Mouse (Mus musculus): ENCODE data around the gene Krtap8-1. TPM values are rescaled to one million over a fixed set of nuclear protein-coding genes. Genes with fewer than 3 reads are reported as not detected.

The Krtap8-1 gene
- polyA plus RNA-seq, 1 experiment = not detected

GRCm38 (mm10) chr16:89461189-89461588 lies 26.6 kb downstream of the Krtap8-1 start:
- H3K4me1 ChIP-seq (ENCODE audit: control insufficient read depth, insufficient read depth, low read length) = no peaks in the 10 kb centered on the region
- no peak overlapping the region for H3K27ac ChIP-seq (ENCODE audit: insufficient read depth, low read length)
- 44% methylated on average over 5 of the region's 5 CpGs for WGBS
- H3K4me3 ChIP-seq (replicated peaks; ENCODE audit: insufficient read depth, low read depth, low read length) = no peak overlapping the region
- no peaks in the 10 kb centered on the region for H3K27me3 ChIP-seq (ENCODE audit: control insufficient read depth, insufficient read depth, low read length)
- TF ChIP-seq POLR2A (IDR thresholded peaks at IDR 0.05; ENCODE audit: borderline replicate concordance, insufficient read depth, low read length) (no peak), CTCF (IDR thresholded peaks at IDR 0.05; ENCODE audit: borderline replicate concordance, insufficient read depth, low read depth, low read length) (no peak)
- no peak for DNase-seq

Other genes starting within 250 kb of the Krtap8-1 start
- gene Krtap21-1, start 84.1 kb downstream of the Krtap8-1 start, polyA plus RNA-seq (2012; rRNA removed) = not detected in 2 replicates
- gene Krtap6-2, start 67.8 kb downstream of the Krtap8-1 start, polyA plus RNA-seq (2012; rRNA removed) = not detected in 2 replicates
- not detected in 2 replicates for gene Krtap7-1, start 20.4 kb upstream of the Krtap8-1 start, polyA plus RNA-seq (2012; rRNA removed)
- not detected in 2 replicates for gene Krtap11-1, start 83.2 kb upstream of the Krtap8-1 start, polyA plus RNA-seq (2012; rRNA removed)